Mouse (Mus musculus) testis, adult 2 months (tissue): Measurements from ENCODE around the gene Cdc25b. TPM values are rescaled to one million over a fixed set of nuclear protein-coding genes. Genes with fewer than 3 reads are reported as not detected.

Experiments used
- H3K27ac ChIP-seq: fragments of 200-500 bp; 2 replicates; pipeline ENCODE4 v1.5.1; 2012; ENCODE audit warnings: low read depth, low read length; ENCODE audit not compliant: control insufficient read depth, insufficient read depth
- H3K27me3 ChIP-seq: fragments of 200-500 bp; 2 replicates; pipeline ENCODE4 v1.6.1; 2012; ENCODE audit warnings: mild to moderate bottlenecking, low read length, moderate library complexity; ENCODE audit not compliant: control insufficient read depth, insufficient read depth
- H3K36me3 ChIP-seq: fragments of 200-500 bp; 2 replicates; pipeline ENCODE4 v1.6.1; 2012; ENCODE audit warnings: mild to moderate bottlenecking, low read length; ENCODE audit not compliant: control insufficient read depth, insufficient read depth
- H3K4me1 ChIP-seq: fragments of 200-500 bp; 2 replicates; pipeline ENCODE4 v1.6.1; 2012; ENCODE audit warnings: low read length; ENCODE audit not compliant: control insufficient read depth, insufficient read depth
- H3K4me3 ChIP-seq: fragments of 200-500 bp; 2 replicates; pipeline ENCODE4 v1.5.1; 2012; ENCODE audit warnings: low read depth, mild to moderate bottlenecking, low read length, moderate library complexity, mixed read lengths; ENCODE audit not compliant: control insufficient read depth
- CTCF ChIP-seq: fragments of 200-500 bp; IDR thresholded peaks from 2 replicates; pipeline ENCODE4 v1.5.1; 2012; ENCODE audit warnings: low read depth, mild to moderate bottlenecking, inconsistent platforms, low read length, moderate library complexity; ENCODE audit not compliant: control insufficient read depth, insufficient read depth, insufficient replicate concordance
- POLR2A ChIP-seq: fragments of 200-500 bp; IDR thresholded peaks from 2 replicates; pipeline ENCODE4 v1.6.1; 2012; ENCODE audit warnings: low read depth, mild to moderate bottlenecking, inconsistent platforms, low read length, moderate library complexity; ENCODE audit not compliant: control insufficient read depth
- polyA plus RNA-seq: library from polyadenylated mRNA; depleted of rRNA; stranded (reverse); fragments of >200 nt; gene quantifications from 2 replicates; pipeline ENCODE4 v1.2.3, GENCODE M21; 2012

Cdc25b gene
- polyA plus RNA-seq, 1 experiment: 2.9 TPM

DNA sequence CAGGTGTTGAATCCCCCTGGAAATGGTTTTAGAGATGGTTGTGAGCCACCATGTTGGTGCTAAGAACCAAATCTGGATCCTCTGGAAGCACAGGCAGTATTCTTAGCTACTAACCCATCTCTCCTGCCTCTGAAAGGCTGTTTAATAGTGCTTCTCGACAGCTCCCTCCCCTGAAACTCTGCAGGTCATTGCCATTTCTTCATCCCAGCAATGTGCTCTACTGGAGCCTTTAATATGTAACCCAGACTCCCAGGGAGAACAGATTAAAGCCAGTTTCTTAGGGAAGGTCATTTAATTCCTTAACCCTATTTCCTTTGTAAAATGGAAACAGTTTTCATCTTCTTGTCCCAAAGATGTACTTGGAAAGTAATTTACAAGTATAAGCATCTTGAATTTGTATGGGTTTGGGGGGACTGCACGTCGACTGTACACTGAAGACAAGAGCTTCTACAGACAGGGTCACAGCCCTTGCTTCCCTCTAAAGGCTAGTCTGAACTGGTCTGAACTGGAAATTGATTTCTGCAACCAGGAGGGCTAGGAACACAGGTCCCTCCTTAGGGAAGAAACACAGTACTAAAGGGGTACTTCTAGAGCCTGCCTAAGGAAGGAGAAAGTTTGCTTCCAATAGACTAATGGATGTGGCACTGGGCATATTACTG is 11.3 kb upstream of the Cdc25b start:
- H3K27me3 ChIP-seq: no peaks in the 10 kb centered on the region
- H3K36me3 ChIP-seq: 0 out of 2 replicates have a peak, but pooled peaks cover 2% of the 10 kb centered on the region
- TF ChIP-seq POLR2A (no peak), CTCF (no peak)
- H3K4me3 ChIP-seq: peak overlapping the region; percentile 17; the same call in 1 of the 2 replicates
- peaks cover 26% of the 10 kb centered on the region for H3K4me1 ChIP-seq
- H3K27ac ChIP-seq: no peak overlapping the region

DNA sequence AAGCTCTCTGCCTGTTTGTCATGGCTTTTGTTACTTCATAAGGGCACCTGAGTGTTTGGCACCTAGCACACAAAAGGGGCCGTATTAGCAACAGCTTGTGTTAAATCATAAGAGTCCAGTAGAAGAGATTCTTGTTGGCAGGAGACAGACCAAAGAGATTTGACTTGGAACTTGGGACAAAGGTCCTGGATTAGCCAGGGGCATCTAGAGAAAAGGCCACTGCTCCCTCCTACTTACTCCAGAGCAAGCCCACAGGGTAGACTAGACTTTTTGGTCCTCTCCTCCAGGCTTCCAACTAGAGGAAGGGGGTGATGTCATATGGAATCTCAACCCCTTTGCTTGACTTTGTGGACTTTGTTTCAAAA is 10.8 kb upstream of the Cdc25b start:
- Histone ChIP-seq H3K27me3 (no peaks in the 10 kb centered on the region), H3K36me3 (0 out of 2 replicates have a peak, but pooled peaks cover 2% of the 10 kb centered on the region), H3K4me1 (peaks cover 26% of the 10 kb centered on the region), H3K27ac (no peak overlapping the region), H3K4me3 (no peak overlapping the region)
- no peak for TF ChIP-seq CTCF
- no peak for TF ChIP-seq POLR2A

DNA sequence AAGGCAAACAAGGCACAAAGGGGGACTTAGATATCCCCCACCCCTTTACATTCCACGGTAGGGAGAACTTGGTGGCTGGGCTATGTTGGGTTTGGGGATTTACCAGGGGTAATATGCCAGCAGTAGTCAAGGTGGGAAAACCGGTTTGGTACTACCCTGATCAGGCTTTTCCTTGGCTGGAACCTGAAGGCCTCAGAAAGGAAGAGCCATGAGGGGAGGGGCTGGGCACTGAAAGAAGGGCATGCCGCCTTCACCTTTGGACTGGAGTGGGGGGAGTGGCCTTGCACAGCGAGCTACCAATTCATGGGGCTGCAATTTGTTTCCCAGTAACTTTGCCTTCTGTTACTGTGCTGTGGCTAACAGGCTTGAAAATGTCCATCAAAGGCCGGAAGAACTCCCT is 10.3 kb upstream of the Cdc25b start:
- TF ChIP-seq POLR2A (no peak), CTCF (no peak)
- H3K27ac ChIP-seq: no peak overlapping the region
- H3K36me3 ChIP-seq: no peaks in the 10 kb centered on the region
- no peak overlapping the region for H3K4me3 ChIP-seq
- no peaks in the 10 kb centered on the region for H3K27me3 ChIP-seq
- H3K4me1 ChIP-seq: peaks cover 21% of the 10 kb centered on the region

DNA sequence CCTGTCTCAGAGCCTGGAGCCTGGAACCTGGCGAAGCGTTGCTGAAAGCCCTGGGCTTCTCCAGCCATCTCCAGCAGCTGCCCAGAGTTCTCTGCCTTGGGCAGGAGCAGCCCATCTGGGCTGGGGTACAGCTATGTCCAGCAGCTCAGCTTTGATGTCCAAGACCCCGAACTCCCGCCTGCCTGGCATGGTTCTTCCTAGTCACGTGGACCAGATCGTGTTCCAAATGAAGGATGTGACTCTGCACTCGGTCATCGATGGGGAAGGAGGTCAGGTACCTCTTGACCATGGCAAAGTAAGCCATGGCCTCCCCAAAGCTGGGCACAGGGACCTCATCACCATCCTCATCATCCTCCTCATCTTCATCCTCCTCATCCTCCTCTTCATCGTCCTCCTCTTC is 8.8 kb upstream of the Cdc25b start:
- no peak overlapping the region for H3K27ac ChIP-seq
- TF ChIP-seq POLR2A (no peak), CTCF (no peak)

GRCm38 (mm10) chr2:131178828-131179245 is 7.9 kb upstream of the Cdc25b start:
- Histone ChIP-seq H3K36me3 (no peaks in the 10 kb centered on the region), H3K4me3 (peak overlapping the region; percentile 85), H3K27me3 (no peaks in the 10 kb centered on the region), H3K4me1 (peaks cover 20% of the 10 kb centered on the region), H3K27ac (no peak overlapping the region; the same call in 1 of the 2 replicates)
- TF ChIP-seq CTCF: no peak
- TF ChIP-seq POLR2A: no peak

More for the DNA sequence above, 8.8 kb upstream of the Cdc25b start:
- Histone ChIP-seq H3K27me3 (no peaks in the 10 kb centered on the region), H3K36me3 (no peaks in the 10 kb centered on the region), H3K4me3 (no peak overlapping the region), H3K4me1 (peaks cover 20% of the 10 kb centered on the region)

DNA sequence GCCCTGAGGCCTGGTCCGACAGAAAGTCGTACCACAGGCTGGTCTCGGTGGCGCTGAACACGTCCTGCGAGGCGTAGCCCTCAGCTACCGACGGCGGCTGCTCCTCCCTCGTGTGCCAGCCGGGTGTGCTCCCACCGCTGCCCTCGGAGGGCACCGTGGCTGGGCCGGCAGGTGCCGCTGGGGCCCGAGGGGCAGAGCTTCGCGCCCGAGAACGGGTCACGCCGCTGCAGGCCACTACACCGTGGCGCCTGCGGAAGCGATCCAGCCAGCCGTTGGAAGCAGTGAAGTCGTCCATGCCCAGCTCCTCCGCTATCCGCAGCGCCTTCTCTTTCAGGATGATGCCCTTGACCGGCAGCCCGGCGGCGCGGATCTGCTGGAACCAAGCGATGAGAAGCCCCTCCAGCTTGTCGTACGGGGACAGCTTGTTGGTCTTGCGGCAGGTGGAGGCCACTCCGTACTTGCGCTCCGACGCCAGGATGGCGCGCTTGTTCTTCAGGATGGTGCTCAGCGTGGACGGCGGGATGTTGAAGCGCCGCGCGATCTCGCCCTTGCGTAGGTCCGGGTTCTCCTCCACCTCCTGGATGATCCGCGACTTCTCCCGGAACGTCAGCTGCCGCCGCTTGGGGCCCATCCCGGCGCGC is 7.4 kb upstream of the Cdc25b start:
- Histone ChIP-seq H3K27me3 (no peaks in the 10 kb centered on the region), H3K36me3 (no peaks in the 10 kb centered on the region), H3K4me1 (peaks cover 20% of the 10 kb centered on the region), H3K27ac (peak overlapping the region; percentile 67), H3K4me3 (peak overlapping the region; percentile 85)
- TF ChIP-seq POLR2A: no peak
- TF ChIP-seq CTCF: no peak

- Histone ChIP-seq H3K27ac (peak within 1 kb of the TSS; percentile 67), H3K4me3 (peak within 1 kb of the TSS; percentile 85), H3K4me1 (peaks cover 20% of the 10 kb centered on the region), H3K36me3 (no peaks in the 10 kb centered on the region), H3K27me3 (no peaks in the 10 kb centered on the region)
- peak; percentile 42; the same call in 1 of the 2 replicates for TF ChIP-seq CTCF
- no peak for TF ChIP-seq POLR2A
Observed at GRCm38 (mm10) chr2:131179990-131180587, 6.7 kb upstream of the Cdc25b start, which contains the start of gene Cenpb. Gene Cenpb (minus strand): TSS chr2:131180067.
